17 mouse cellular contexts compared by ENCODE assay signal in genomic region chr8:4360922-4361321, GRCm38 (mm10).
"Had no signal": no experiment of that assay in that cellular context is flagged by ENCODE, and none has a peak within 500 bp of the region (broad histone marks: within the 10 kb centered on the region; RNA-seq: fewer than 3 reads in every experiment).

No protein-coding gene starts in this region.

- H3K9me3 ChIP-seq: lung, embryonic 15.5 days; midbrain, embryonic 13.5 days; midbrain, embryonic 15.5 days; neural tube, embryonic 12.5 days had no signal

- H3K4me1 ChIP-seq: lung, embryonic 15.5 days; midbrain, embryonic 13.5 days; midbrain, embryonic 15.5 days; neural tube, embryonic 12.5 days had no signal

- DNase-seq: liver, postnatal 0 days; lung, adult 2 months; lung, postnatal 14 days; lung, postnatal 36 days; right cerebral cortex, postnatal 14 days; spleen, adult 18-20 months; thymus, adult 18-20 months; thymus, postnatal 25 days; thymus, postnatal 4 days had no signal

- H3K9ac ChIP-seq: liver, postnatal 0 days; lung, embryonic 15.5 days; midbrain, embryonic 13.5 days; midbrain, embryonic 15.5 days; neural tube, embryonic 12.5 days had no signal

- H3K27me3 ChIP-seq: lung, embryonic 15.5 days; midbrain, embryonic 13.5 days; midbrain, embryonic 15.5 days; neural tube, embryonic 12.5 days had no signal

- H3K27ac ChIP-seq: lung, embryonic 15.5 days; macrophage; midbrain, embryonic 13.5 days; midbrain, embryonic 15.5 days; neural tube, embryonic 12.5 days had no signal

- H3K4me3 ChIP-seq: lung, embryonic 15.5 days; megakaryocyte, embryonic 14.5 days; midbrain, embryonic 13.5 days; midbrain, embryonic 15.5 days; neural tube, embryonic 12.5 days had no signal

- H3K36me3 ChIP-seq: lung, embryonic 15.5 days; midbrain, embryonic 13.5 days; midbrain, embryonic 15.5 days; neural tube, embryonic 12.5 days had no signal

- H3K4me2 ChIP-seq: lung, embryonic 15.5 days; midbrain, embryonic 11.5 days; midbrain, embryonic 13.5 days; midbrain, embryonic 15.5 days; neural tube, embryonic 12.5 days had no signal

- ATAC-seq: liver, postnatal 0 days; lung, postnatal 0 days; midbrain, embryonic 13.5 days; midbrain, embryonic 15.5 days had no signal
